Mouse (Mus musculus) E14TG2a.4 (cell line): ENCODE measurements around the gene Klhl5.

Experiments
- CTCF ChIP-seq: conservative IDR thresholded peaks from 2 replicates; pipeline ENCODE4 v1.5.1; 2014; ENCODE audit warnings: low read length
- NANOG ChIP-seq: IDR thresholded peaks from 2 replicates; pipeline ENCODE4 v1.6.1; 2014; ENCODE audit warnings: borderline replicate concordance, low read length, mixed read lengths
- POU5F1 ChIP-seq: IDR thresholded peaks from 2 replicates; pipeline ENCODE4 v1.6.1; 2014; ENCODE audit warnings: low read length, borderline replicate concordance

DNA sequence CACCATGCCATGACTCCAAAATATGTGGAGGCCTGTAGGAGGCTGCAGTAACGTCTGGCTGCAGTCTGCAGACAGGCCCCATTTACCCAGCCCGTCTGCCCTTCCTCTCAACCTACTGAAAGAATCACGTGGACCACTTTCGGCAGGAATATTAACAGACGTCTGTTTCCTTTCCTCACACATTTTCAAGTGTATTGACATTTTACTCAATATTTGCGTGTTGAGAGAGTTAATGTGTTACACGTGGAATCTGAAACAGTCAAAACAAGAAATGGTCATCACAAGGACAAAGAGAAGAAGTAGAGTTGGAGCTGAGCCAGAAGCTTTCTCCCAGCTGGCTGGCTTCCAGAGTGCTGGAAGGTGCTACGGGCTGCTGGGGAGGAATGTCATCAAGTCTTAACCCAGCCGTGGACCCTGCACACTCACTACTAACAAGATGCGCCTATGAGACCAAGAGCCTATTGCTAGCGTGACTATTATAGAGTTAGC lies 69.7 kb downstream of the Klhl5 start:
- TF ChIP-seq CTCF (no peak), NANOG (no peak), POU5F1 (no peak)
